Mouse (Mus musculus) T-helper 2 cell (primary cell): ENCODE measurements around the gene Galnt17.

Source experiments
- in situ Hi-C: fragments of 300-600 bp; cut with MboI, MseI; formaldehyde crosslinking; loops from one replicate; pipeline ENCODE4 v1.15.1; 2025; ENCODE audit warnings: high pct_unique_total_duplicates

The Galnt17 gene

GRCm38 (mm10) chr5:131308397-131308796 lies at the start of gene Galnt17:
Galnt17 (minus strand) TSS chr5:131308497.
- in situ Hi-C loops = no loop called here

- in situ Hi-C loops = no loop called here
Measured at GRCm38 (mm10) chr5:131334536-131334935, 26.2 kb upstream of the Galnt17 start.

- in situ Hi-C loops = no loop called here
Measured at GRCm38 (mm10) chr5:131321286-131321685, 13.0 kb upstream of the Galnt17 start.

GRCm38 (mm10) chr5:131319605-131320004 lies 11.3 kb upstream of the Galnt17 start:
- in situ Hi-C loops = no loop called here

GRCm38 (mm10) chr5:131319141-131319540 lies 10.8 kb upstream of the Galnt17 start:
- in situ Hi-C loops = no loop called here

- in situ Hi-C loops = no loop called here
Measured at GRCm38 (mm10) chr5:131315016-131315415, 6.7 kb upstream of the Galnt17 start.

GRCm38 (mm10) chr5:131307656-131308151 lies 593 bp downstream of the Galnt17 start:
- in situ Hi-C loops = no loop called here

GRCm38 (mm10) chr5:131306908-131307655 lies 1.2 kb downstream of the Galnt17 start:
- in situ Hi-C loops = no loop called here

GRCm38 (mm10) chr5:131306321-131306907 lies 1.9 kb downstream of the Galnt17 start:
- in situ Hi-C loops = no loop called here

GRCm38 (mm10) chr5:131305223-131305622 lies 3.1 kb downstream of the Galnt17 start:
- in situ Hi-C loops = no loop called here

- in situ Hi-C loops = no loop called here
Measured at GRCm38 (mm10) chr5:131301526-131301925, 6.8 kb downstream of the Galnt17 start.

- in situ Hi-C loops = no loop called here
Measured at GRCm38 (mm10) chr5:131293726-131294449, 14.4 kb downstream of the Galnt17 start.

- in situ Hi-C loops = no loop called here
Measured at GRCm38 (mm10) chr5:131287091-131287490, 21.2 kb downstream of the Galnt17 start.

- in situ Hi-C loops = no loop called here
Measured at GRCm38 (mm10) chr5:131286680-131287079, 21.6 kb downstream of the Galnt17 start.

GRCm38 (mm10) chr5:131280349-131280748 lies 27.9 kb downstream of the Galnt17 start:
- in situ Hi-C loops = no loop called here

GRCm38 (mm10) chr5:131279286-131279685 lies 29.0 kb downstream of the Galnt17 start:
- in situ Hi-C loops = no loop called here

GRCm38 (mm10) chr5:131277227-131277626 lies 31.1 kb downstream of the Galnt17 start:
- in situ Hi-C loops = no loop called here

- in situ Hi-C loops = no loop called here
Measured at GRCm38 (mm10) chr5:131266291-131266690, 42.0 kb downstream of the Galnt17 start.

GRCm38 (mm10) chr5:131264145-131264544 lies 44.2 kb downstream of the Galnt17 start:
- in situ Hi-C loops = no loop called here

GRCm38 (mm10) chr5:131250701-131251636 lies 57.3 kb downstream of the Galnt17 start:
- in situ Hi-C loops = no loop called here

GRCm38 (mm10) chr5:131248416-131248815 lies 59.9 kb downstream of the Galnt17 start:
- in situ Hi-C loops = no loop called here
